Mouse (Mus musculus) myocyte (in vitro differentiated cells): ENCODE data around the gene Ubxn2a.

Experiments used
- E2F4 ChIP-seq: IDR thresholded peaks from one replicate; pipeline ENCODE4 v1.6.1; 2011; ENCODE audit warnings: mild to moderate bottlenecking, control low read depth, moderate library complexity; ENCODE audit not compliant: insufficient read depth
- MAX ChIP-seq: IDR thresholded peaks from one replicate; pipeline ENCODE4 v1.6.1; 2011; ENCODE audit warnings: low read depth, mild to moderate bottlenecking, control low read depth
- MYOD1 ChIP-seq, 3 experiments: IDR thresholded peaks; one replicate each; pipeline ENCODE4 v1.6.1; 2011; ENCODE audit warnings: control low read depth in 2 of 3, low read depth in 2 of 3, mild to moderate bottlenecking in 2 of 3, moderate library complexity in 1 of 3; ENCODE audit not compliant: insufficient read length in 2 of 3, control insufficient read depth in 1 of 3
- POLR2A ChIP-seq: IDR thresholded peaks from one replicate; pipeline ENCODE4 v1.6.1; 2011; ENCODE audit warnings: low read depth, mild to moderate bottlenecking, control low read depth, moderate library complexity; ENCODE audit not compliant: insufficient read length
- POLR2AphosphoS2 ChIP-seq: IDR thresholded peaks from one replicate; pipeline ENCODE4 v1.6.1; 2011; ENCODE audit warnings: low read depth, control low read depth; ENCODE audit not compliant: insufficient read length
- TCF12 ChIP-seq: IDR thresholded peaks from one replicate; pipeline ENCODE4 v1.6.1; 2011; ENCODE audit warnings: mild to moderate bottlenecking, control low read depth; ENCODE audit not compliant: poor library complexity, insufficient read depth, severe bottlenecking

DNA sequence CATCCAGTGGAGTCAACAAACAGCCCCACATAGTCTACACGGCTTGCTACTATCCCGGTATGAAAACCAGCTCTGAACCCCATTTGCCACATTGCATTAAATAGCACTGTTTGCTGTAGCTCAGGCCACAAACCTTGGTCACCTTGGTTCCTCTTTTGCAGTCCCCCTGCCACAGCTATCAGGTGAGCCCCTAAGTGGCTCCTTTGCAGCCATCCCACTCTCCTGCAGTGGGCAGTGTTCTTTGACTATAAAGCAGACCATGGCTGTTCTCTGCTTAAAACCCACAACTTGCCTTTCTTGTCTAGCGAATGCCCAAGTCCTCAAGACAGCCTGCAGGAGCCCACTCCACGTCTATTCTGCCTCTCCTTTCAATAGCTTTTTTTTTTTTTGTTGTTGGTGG lies 35.2 kb downstream of the Ubxn2a start:
- TF ChIP-seq POLR2A (no peak), MAX (no peak), TCF12 (no peak), MYOD1 (IDR thresholded peaks at IDR 0.05; ENCODE audit: control insufficient read depth in 1 of 3, insufficient read length in 2 of 3, low read depth in 2 of 3) (no peak), POLR2AphosphoS2 (no peak), E2F4 (no peak)
